Mouse (Mus musculus): ENCODE measurements around the gene Nfatc2ip.

DNA sequence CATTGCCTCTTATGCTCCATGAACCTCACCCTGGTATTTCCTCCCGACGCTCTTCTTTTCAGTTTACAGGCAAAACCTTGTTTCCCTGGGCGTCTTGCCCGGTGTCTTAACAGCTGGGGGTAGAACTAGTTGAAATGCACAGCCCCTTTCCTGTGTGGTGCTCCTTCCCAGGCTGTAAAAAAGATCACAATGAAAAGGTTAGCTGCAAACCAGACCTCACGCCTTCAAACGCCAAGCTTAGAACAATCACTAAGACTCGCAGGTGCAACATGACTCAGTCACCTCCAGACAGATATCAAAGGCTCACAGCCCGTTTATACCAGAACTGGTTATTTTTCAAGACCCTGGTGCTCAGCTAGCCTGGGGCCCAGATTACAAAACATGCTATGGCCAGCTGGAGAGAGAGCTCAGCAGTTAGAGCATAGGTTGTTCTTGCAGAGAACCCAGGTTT is 57.0 kb downstream of the Nfatc2ip start:
- TF ChIP-seq POLR2A (IDR thresholded peaks at IDR 0.05; ENCODE audit: extremely low read depth, insufficient read depth, low read length) (no peak), CTCF (IDR thresholded peaks at IDR 0.05; ENCODE audit: low read depth, low read length) (no peak)
